Mouse (Mus musculus): ENCODE measurements around the gene Actr2. TPM values are rescaled to one million over a fixed set of nuclear protein-coding genes. Genes with fewer than 3 reads are reported as not detected.
"Not testable (repeated sequence)": the region's sequence is repeated elsewhere in the genome, so short reads cannot be mapped to it uniquely, and the experiment has no call there.

Gene Actr2
- polyA plus RNA-seq, 1 experiment from 2014 or later: 153 TPM

- ATAC-seq (ENCODE audit: low FRiP score): no peak
- Histone ChIP-seq H3K4me3 (no peak overlapping the region), H3K9me3 (replicated peaks) (no peaks in the 10 kb centered on the region), H3K27me3 (no peaks in the 10 kb centered on the region), H3K9ac (no peak overlapping the region), H3K36me3 (no peaks in the 10 kb centered on the region), H3K4me2 (replicated peaks) (no peak overlapping the region; the same call in 1 of the 2 replicates), H3K27ac (no peak overlapping the region), H3K4me1 (peaks cover 23% of the 10 kb centered on the region)
- WGBS: 44% methylated on average over 8 of the region's 8 CpGs
Observed at GRCm38 (mm10) chr11:20038723-20039122, 74.0 kb downstream of the Actr2 start.

- Histone ChIP-seq H3K27ac (no peak overlapping the region), H3K4me1 (peaks cover 18% of the 10 kb centered on the region), H3K27me3 (no peaks in the 10 kb centered on the region), H3K9ac (no peak overlapping the region), H3K4me3 (no peak overlapping the region), H3K4me2 (replicated peaks) (no peak overlapping the region), H3K36me3 (no peaks in the 10 kb centered on the region), H3K9me3 (replicated peaks) (no peaks in the 10 kb centered on the region)
- 84% methylated on average over 4 of the region's 4 CpGs for WGBS
- ATAC-seq (ENCODE audit: low FRiP score): no peak
Observed at GRCm38 (mm10) chr11:20037739-20038138, 75.0 kb downstream of the Actr2 start.

GRCm38 (mm10) chr11:20035972-20036371, 76.7 kb downstream of the Actr2 start:
- Histone ChIP-seq H3K9me3 (replicated peaks) (peaks cover 4% of the 10 kb centered on the region; the same call in 1 of the 2 replicates), H3K27ac (no peak overlapping the region), H3K4me1 (peaks cover 8% of the 10 kb centered on the region), H3K9ac (no peak overlapping the region), H3K4me2 (replicated peaks) (no peak overlapping the region), H3K4me3 (no peak overlapping the region), H3K36me3 (no peaks in the 10 kb centered on the region), H3K27me3 (no peaks in the 10 kb centered on the region)
- 62% methylated on average over 7 of the region's 7 CpGs for WGBS
- ATAC-seq (ENCODE audit: low FRiP score): peak; percentile 39; the same call in 1 of the 2 replicates

- Histone ChIP-seq H3K9me3 (replicated peaks) (peaks cover 4% of the 10 kb centered on the region; the same call in 1 of the 2 replicates), H3K4me1 (peaks cover 8% of the 10 kb centered on the region), H3K27ac (no peak overlapping the region), H3K4me2 (replicated peaks) (no peak overlapping the region), H3K9ac (no peak overlapping the region), H3K27me3 (no peaks in the 10 kb centered on the region), H3K4me3 (no peak overlapping the region), H3K36me3 (no peaks in the 10 kb centered on the region)
- WGBS: 66% methylated on average over 11 of the region's 11 CpGs
- ATAC-seq (ENCODE audit: low FRiP score): 0 out of 2 replicates have a peak, but pooled peaks have one; percentile 6
Observed at GRCm38 (mm10) chr11:20035343-20035928, 77.3 kb downstream of the Actr2 start.

GRCm38 (mm10) chr11:20034337-20034947, 78.3 kb downstream of the Actr2 start:
- no peak overlapping the region for H3K4me2 ChIP-seq (replicated peaks)
- no peak overlapping the region for H3K9ac ChIP-seq
- no peaks in the 10 kb centered on the region for H3K36me3 ChIP-seq
- ATAC-seq (ENCODE audit: low FRiP score): no peak
- no peak overlapping the region for H3K4me3 ChIP-seq
- H3K27me3 ChIP-seq: no peaks in the 10 kb centered on the region
- H3K4me1 ChIP-seq: peaks cover 8% of the 10 kb centered on the region
- H3K9me3 ChIP-seq (replicated peaks): peaks cover 4% of the 10 kb centered on the region; the same call in 1 of the 2 replicates
- H3K27ac ChIP-seq: no peak overlapping the region
- 70% methylated on average over 14 of the region's 14 CpGs for WGBS

- no peak for ATAC-seq (ENCODE audit: low FRiP score)
- H3K4me1 ChIP-seq: peaks cover 4% of the 10 kb centered on the region; the same call in 1 of the 2 replicates
- H3K36me3 ChIP-seq: no peaks in the 10 kb centered on the region
- H3K9ac ChIP-seq: no peak overlapping the region
- H3K4me2 ChIP-seq (replicated peaks): no peak overlapping the region
- no peak overlapping the region for H3K4me3 ChIP-seq
- whole genome bisulfite sequencing: 81% methylated on average over 6 of the region's 6 CpGs
- H3K27me3 ChIP-seq: no peaks in the 10 kb centered on the region
- no peak overlapping the region for H3K27ac ChIP-seq
- H3K9me3 ChIP-seq (replicated peaks): peaks cover 4% of the 10 kb centered on the region; the same call in 1 of the 2 replicates
Observed at GRCm38 (mm10) chr11:20033541-20034160, 79.1 kb downstream of the Actr2 start.

GRCm38 (mm10) chr11:20031536-20031935, 81.2 kb downstream of the Actr2 start:
- H3K4me1 ChIP-seq: no peaks in the 10 kb centered on the region; the same call in 1 of the 2 replicates
- H3K27me3 ChIP-seq: no peaks in the 10 kb centered on the region
- WGBS: 33% methylated on average over 8 of the region's 8 CpGs
- no peak overlapping the region for H3K9ac ChIP-seq
- H3K4me2 ChIP-seq (replicated peaks): no peak overlapping the region
- no peak overlapping the region for H3K4me3 ChIP-seq
- H3K36me3 ChIP-seq: no peaks in the 10 kb centered on the region
- ATAC-seq (ENCODE audit: low FRiP score): no peak
- no peak overlapping the region for H3K27ac ChIP-seq
- peaks cover 4% of the 10 kb centered on the region; the same call in 1 of the 2 replicates for H3K9me3 ChIP-seq (replicated peaks)

GRCm38 (mm10) chr11:20030973-20031372, 81.7 kb downstream of the Actr2 start:
- not testable (repeated sequence) for ATAC-seq (ENCODE audit: low FRiP score); H3K27ac ChIP-seq; H3K9ac ChIP-seq; H3K4me3 ChIP-seq; H3K4me2 ChIP-seq (replicated peaks); H3K9me3 ChIP-seq (replicated peaks); H3K4me1 ChIP-seq; H3K36me3 ChIP-seq; H3K27me3 ChIP-seq
- WGBS: 88% methylated on average over 5 of the region's 5 CpGs

- H3K4me2 ChIP-seq (replicated peaks): no peak overlapping the region
- WGBS: 95% methylated on average over 4 of the region's 4 CpGs
- H3K9me3 ChIP-seq (replicated peaks): peaks cover 4% of the 10 kb centered on the region; the same call in 1 of the 2 replicates
- H3K4me1 ChIP-seq: no peaks in the 10 kb centered on the region
- no peak overlapping the region for H3K9ac ChIP-seq
- H3K36me3 ChIP-seq: 0 out of 2 replicates have a peak, but pooled peaks cover 3% of the 10 kb centered on the region
- no peak overlapping the region for H3K27ac ChIP-seq
- H3K27me3 ChIP-seq: no peaks in the 10 kb centered on the region
- H3K4me3 ChIP-seq: no peak overlapping the region
- ATAC-seq (ENCODE audit: low FRiP score): no peak
Observed at GRCm38 (mm10) chr11:20029014-20029413, 83.7 kb downstream of the Actr2 start.

GRCm38 (mm10) chr11:20028396-20028795, 84.3 kb downstream of the Actr2 start:
- Histone ChIP-seq H3K4me1 (no peaks in the 10 kb centered on the region), H3K27me3 (no peaks in the 10 kb centered on the region), H3K9ac (no peak overlapping the region), H3K4me2 (replicated peaks) (no peak overlapping the region), H3K27ac (no peak overlapping the region), H3K4me3 (no peak overlapping the region), H3K9me3 (replicated peaks) (peaks cover 4% of the 10 kb centered on the region; the same call in 1 of the 2 replicates), H3K36me3 (0 out of 2 replicates have a peak, but pooled peaks cover 3% of the 10 kb centered on the region)
- no peak for ATAC-seq (ENCODE audit: low FRiP score)
- 86% methylated on average over 6 of the region's 6 CpGs for WGBS

GRCm38 (mm10) chr11:20027719-20028118, 85.0 kb downstream of the Actr2 start:
- Histone ChIP-seq H3K36me3 (0 out of 2 replicates have a peak, but pooled peaks cover 6% of the 10 kb centered on the region), H3K27ac (no peak overlapping the region), H3K4me3 (no peak overlapping the region), H3K9ac (no peak overlapping the region), H3K27me3 (no peaks in the 10 kb centered on the region), H3K9me3 (replicated peaks) (peaks cover 4% of the 10 kb centered on the region; the same call in 1 of the 2 replicates), H3K4me2 (replicated peaks) (no peak overlapping the region), H3K4me1 (no peaks in the 10 kb centered on the region)
- WGBS: 83% methylated on average over 9 of the region's 9 CpGs
- ATAC-seq (ENCODE audit: low FRiP score): no peak

- peaks cover 19% of the 10 kb centered on the region for H3K36me3 ChIP-seq
- ATAC-seq (ENCODE audit: low FRiP score): no peak
- no peak overlapping the region for H3K4me2 ChIP-seq (replicated peaks)
- no peak overlapping the region for H3K4me3 ChIP-seq
- peaks cover 6% of the 10 kb centered on the region for H3K9me3 ChIP-seq (replicated peaks)
- 59% methylated on average over 11 of the region's 11 CpGs for WGBS
- no peaks in the 10 kb centered on the region for H3K27me3 ChIP-seq
- no peak overlapping the region for H3K9ac ChIP-seq
- H3K4me1 ChIP-seq: no peaks in the 10 kb centered on the region
- no peak overlapping the region for H3K27ac ChIP-seq
Observed at GRCm38 (mm10) chr11:20025899-20026298, 86.8 kb downstream of the Actr2 start.

All from hindbrain, embryonic 12.5 days (tissue).